In genomic region chr13:23435676-23436075, GRCm38 (mm10) we compare ENCODE assay signal across 8 mouse cellular contexts. TPM values are rescaled to one million over a fixed set of nuclear protein-coding genes. Genes with fewer than 3 reads are reported as not detected.
A peak's percentile ranks its signal among the peaks of the same experiment; 100 is the strongest.
DNase-seq lines count a peak whose midpoint lies in the region; ATAC-seq and TF ChIP-seq lines count a peak whose summit lies in the region.

No protein-coding gene starts in this region.

- peak overlapping the region; percentile 51 for H3K27ac ChIP-seq in embryonic facial prominence, embryonic 10.5 days (replicated peaks)
- no peak overlapping the region for H3K27ac ChIP-seq in intestine, embryonic 14.5 days (ENCODE audit: low read depth)

- no peak for ATAC-seq in intestine, embryonic 14.5 days (replicated peaks; ENCODE audit: low FRiP score, low TSS enrichment, low read depth)

- 0 out of 2 replicates have a peak, but pooled peaks cover 2% of the 10 kb centered on the region for H3K4me1 ChIP-seq in lung, adult 2 months (ENCODE audit: control insufficient read depth, insufficient read depth, low read length)
- H3K4me1 ChIP-seq in embryonic facial prominence, embryonic 10.5 days: peaks cover 26% of the 10 kb centered on the region
- H3K4me1 ChIP-seq in intestine, embryonic 14.5 days (replicated peaks; ENCODE audit: control insufficient read depth, insufficient read depth, low read length): peaks cover 15% of the 10 kb centered on the region; the same call in 1 of the 2 replicates

- no peaks in the 10 kb centered on the region for H3K9me3 ChIP-seq in embryonic facial prominence, embryonic 10.5 days
- no peaks in the 10 kb centered on the region for H3K9me3 ChIP-seq in intestine, embryonic 14.5 days (ENCODE audit: control insufficient read depth, low read length)

- 7% methylated on average over 12 of the region's 12 CpGs for WGBS in lung, adult 2 months
- whole genome bisulfite sequencing in embryonic facial prominence, embryonic 10.5 days: 2% methylated on average over 12 of the region's 12 CpGs
- 4% methylated on average over 12 of the region's 12 CpGs for WGBS in intestine, embryonic 14.5 days

- H3K9ac ChIP-seq in intestine, embryonic 14.5 days (ENCODE audit: low read length): peak overlapping the region; percentile 48

- H3K4me3 ChIP-seq in lung, adult 2 months (replicated peaks; ENCODE audit: extremely low read depth, low read depth, low read length): no peak overlapping the region
- peak overlapping the region; percentile 66 for H3K4me3 ChIP-seq in embryonic facial prominence, embryonic 10.5 days
- peak overlapping the region; percentile 70 for H3K4me3 ChIP-seq in intestine, embryonic 14.5 days (ENCODE audit: low read depth, low read length)

- peak overlapping the region; percentile 65 for H3K4me2 ChIP-seq in intestine, embryonic 14.5 days (ENCODE audit: low read length)

- no peaks in the 10 kb centered on the region for H3K27me3 ChIP-seq in embryonic facial prominence, embryonic 10.5 days (replicated peaks; ENCODE audit: low read depth, poor library complexity, severe bottlenecking)
- no peaks in the 10 kb centered on the region for H3K27me3 ChIP-seq in intestine, embryonic 14.5 days (replicated peaks; ENCODE audit: control insufficient read depth, insufficient read depth, low read length)

- no peak for TF ChIP-seq POLR2A in lung, adult 2 months (IDR thresholded peaks at IDR 0.05; ENCODE audit: borderline replicate concordance, extremely low read depth, low read depth, low read length)

- peak; percentile 12 for DNase-seq in lung, postnatal 14 days
- no peak for DNase-seq in lung, adult 2 months
- DNase-seq in embryonic facial prominence, embryonic 10.5 days (ENCODE audit: low spot score): peak; percentile 50
- DNase-seq in intestine, embryonic 14.5 days (ENCODE audit: low spot score): peak; percentile 60
- peak; percentile 38 for DNase-seq in naive thymus-derived CD4-positive, alpha-beta T cell, adult 2 months (ENCODE audit: low read depth)
- no peak for DNase-seq in adipocyte (ENCODE audit: low spot score)
- DNase-seq in testis, postnatal 10 days (ENCODE audit: low spot score): no peak
- no peak for DNase-seq in layer of hippocampus, postnatal 10 days (ENCODE audit: low spot score in 2 of 2)

- H3K36me3 ChIP-seq in embryonic facial prominence, embryonic 10.5 days (replicated peaks): no peaks in the 10 kb centered on the region
- H3K36me3 ChIP-seq in intestine, embryonic 14.5 days (ENCODE audit: control insufficient read depth, insufficient read depth, low read length): no peaks in the 10 kb centered on the region

- no peak for TF ChIP-seq CTCF in lung, adult 2 months (IDR thresholded peaks at IDR 0.05; ENCODE audit: insufficient read depth, low read length)

RNA-seq across cellular contexts. Expression of gene Abt1, which starts 12.0 kb away (rescaled TPM):
- polyA plus RNA-seq in lung, adult 2 months (2012; rRNA removed): 2.7 and 3.3 TPM in 2 replicates
- polyA plus RNA-seq in embryonic facial prominence, embryonic 10.5 days (2016; fragmentation: Nextera tagmentation; extraction: Ambion mirVana): 15.0 and 15.6 TPM in 2 replicates
- 11.9 and 13.8 TPM in 2 replicates for polyA plus RNA-seq in intestine, embryonic 14.5 days (2014; fragmentation: Nextera tagmentation; extraction: Ambion mirVana)
- total RNA-seq in layer of hippocampus, postnatal 10 days (2021): 1 to 10 TPM; 7.0 to 7.5 TPM

RNA-seq across cellular contexts. Expression of gene Btn1a1, which starts 30.0 kb away (rescaled TPM):
- not detected in 2 replicates for polyA plus RNA-seq in lung, adult 2 months (2012; rRNA removed)
- 0.12 and 0.16 TPM in 2 replicates for polyA plus RNA-seq in embryonic facial prominence, embryonic 10.5 days (2016; fragmentation: Nextera tagmentation; extraction: Ambion mirVana)
- polyA plus RNA-seq in intestine, embryonic 14.5 days (2014; fragmentation: Nextera tagmentation; extraction: Ambion mirVana): 0.05 and 0.11 TPM in 2 replicates
- not detected for total RNA-seq in layer of hippocampus, postnatal 10 days (2021)

RNA-seq across cellular contexts. Expression of gene Btn2a2, which starts 53.0 kb away (rescaled TPM):
- not detected in 2 replicates for polyA plus RNA-seq in lung, adult 2 months (2012; rRNA removed)
- 0.99 and 1.2 TPM in 2 replicates for polyA plus RNA-seq in embryonic facial prominence, embryonic 10.5 days (2016; fragmentation: Nextera tagmentation; extraction: Ambion mirVana)
- 0.14 and 0.52 TPM in 2 replicates for polyA plus RNA-seq in intestine, embryonic 14.5 days (2014; fragmentation: Nextera tagmentation; extraction: Ambion mirVana)
- under 1 TPM; 0.53 to 0.58 TPM for total RNA-seq in layer of hippocampus, postnatal 10 days (2021)

Comparison
In these comparisons a context has a peak if more than half of its experiments do, and no peak if none do; other contexts are left out.
1. DNase-seq: peak in lung, postnatal 14 days (single experiment), embryonic facial prominence, embryonic 10.5 days (single experiment), intestine, embryonic 14.5 days (single experiment) and naive thymus-derived CD4-positive, alpha-beta T cell, adult 2 months (single experiment); none in lung, adult 2 months (single experiment), adipocyte (single experiment), testis, postnatal 10 days (single experiment) and layer of hippocampus, postnatal 10 days (0 of 2).